Mouse (Mus musculus) embryo, embryonic 9.5 days (tissue): ENCODE measurements at regions not wholly inside any gene's neighbourhood (a gene's known extent, or its start where the extent isn't known, plus 50 kb on each side); places are given as distances from the start of the nearest gene placed in this dataset.

Source experiments
- DNase-seq: peaks from one replicate; pipeline ENCODE4 v3.0.0-alpha.2; 2017; ENCODE audit errors: extremely low spot score

- DNase-seq: no peak
Observed at GRCm38 (mm10) chr10:46329052-46329451, 751.4 kb downstream of the Hace1 start.

GRCm38 (mm10) chr10:46331599-46332283, 754.1 kb downstream of the Hace1 start:
- DNase-seq: no peak

- no peak for DNase-seq
Observed at GRCm38 (mm10) chr10:46333231-46333630, 755.6 kb downstream of the Hace1 start.

GRCm38 (mm10) chr10:46345315-46345714, 767.7 kb downstream of the Hace1 start:
- DNase-seq: no peak

GRCm38 (mm10) chr10:46349613-46350012, 772.0 kb downstream of the Hace1 start:
- no peak for DNase-seq

- DNase-seq: no peak
Observed at GRCm38 (mm10) chr10:46350196-46350595, 772.6 kb downstream of the Hace1 start.

- DNase-seq: no peak
Observed at GRCm38 (mm10) chr10:46356775-46357174, 779.1 kb downstream of the Hace1 start.

GRCm38 (mm10) chr10:46373715-46374475, 796.3 kb downstream of the Hace1 start:
- DNase-seq: no peak

GRCm38 (mm10) chr10:46374646-46375045, 797.0 kb downstream of the Hace1 start:
- DNase-seq: no peak

- DNase-seq: no peak
Observed at GRCm38 (mm10) chr10:46397089-46397488, 819.5 kb downstream of the Hace1 start.

- DNase-seq: no peak
Observed at GRCm38 (mm10) chr10:46403883-46404282, 826.3 kb downstream of the Hace1 start.
